Comparison of ENCODE assay signal across 8 mouse cellular contexts in the genomic region with DNA sequence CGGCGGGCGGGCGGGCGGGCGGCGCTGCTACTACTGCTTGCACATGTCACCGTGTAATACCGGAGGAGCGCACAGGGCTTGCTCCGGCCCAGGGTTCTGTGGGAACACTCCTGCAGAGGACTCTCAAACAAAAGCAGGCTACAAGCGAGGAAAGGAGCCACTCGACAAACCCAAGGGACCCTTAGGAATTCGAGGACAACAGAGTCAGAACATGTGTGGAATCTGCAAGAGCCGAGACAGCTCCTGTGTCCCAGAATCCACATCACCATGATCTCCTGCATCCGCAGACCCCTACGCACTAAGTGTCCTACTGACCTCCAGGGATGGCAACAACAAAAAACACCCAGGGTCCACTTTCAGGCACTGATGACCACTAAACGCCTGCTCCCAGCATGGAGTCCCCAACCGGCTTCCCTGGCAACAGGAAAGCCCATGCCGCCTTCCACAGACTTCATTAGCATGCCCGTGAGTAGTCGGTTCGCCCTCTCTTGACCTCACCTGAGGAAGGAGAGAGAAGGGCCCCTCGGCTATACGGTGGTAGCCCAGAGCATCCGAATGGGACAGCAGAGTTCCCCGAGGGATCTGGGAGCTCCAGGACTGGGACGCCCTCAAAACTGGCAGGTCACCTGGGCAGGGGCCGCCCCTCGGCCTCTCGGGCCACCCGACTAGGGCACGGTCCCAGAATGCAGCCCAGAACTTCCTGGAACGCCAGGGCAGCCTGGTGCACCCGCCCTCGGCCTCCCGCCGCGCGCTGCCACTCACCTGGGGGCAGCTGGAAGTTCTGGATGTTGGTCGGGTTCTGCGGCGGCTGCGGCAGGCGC. TPM values are rescaled to one million over a fixed set of nuclear protein-coding genes. Genes with fewer than 3 reads are reported as not detected.
A peak's percentile ranks its signal among the peaks of the same experiment; 100 is the strongest.
DNase-seq lines count a peak whose midpoint lies in the region; ATAC-seq and TF ChIP-seq lines count a peak whose summit lies in the region.

No protein-coding gene starts in this region.

- H3ac ChIP-seq in C2C12 (ENCODE audit: control insufficient read depth, insufficient read length, low read depth) = peak overlapping the region; percentile 68

- no peaks in the 10 kb centered on the region for H3K36me3 ChIP-seq in C2C12 (ENCODE audit: control insufficient read depth, insufficient read depth)
- H3K36me3 ChIP-seq in embryonic facial prominence, embryonic 13.5 days = no peaks in the 10 kb centered on the region
- H3K36me3 ChIP-seq in hindbrain, embryonic 13.5 days = no peaks in the 10 kb centered on the region
- no peaks in the 10 kb centered on the region for H3K36me3 ChIP-seq in midbrain, embryonic 14.5 days (ENCODE audit: control insufficient read depth, insufficient read depth, low read length)

- peaks cover 57% of the 10 kb centered on the region for H3K79me2 ChIP-seq in C2C12 (ENCODE audit: control insufficient read depth, insufficient read depth)

- peak; percentile 29 for DNase-seq in Muller cell, postnatal 12 days (ENCODE audit: inconsistent ontology term)
- DNase-seq in liver = peak; percentile 52
- peak; percentile 35 for DNase-seq in midbrain, embryonic 14.5 days
- DNase-seq in thymus, postnatal 10 days (ENCODE audit: low spot score in 2 of 2) = peak; percentile 37 to 40
- no peak for DNase-seq in ovary, postnatal 10 days (ENCODE audit: low spot score)

- no peak for TF ChIP-seq CTCF in C2C12 (IDR thresholded peaks at IDR 0.05; ENCODE audit: control insufficient read depth, insufficient read depth, insufficient read length)

- no peaks in the 10 kb centered on the region for H3K27me3 ChIP-seq in C2C12 (ENCODE audit: control insufficient read depth, insufficient read depth, insufficient read length)
- H3K27me3 ChIP-seq in embryonic facial prominence, embryonic 13.5 days = no peaks in the 10 kb centered on the region
- no peaks in the 10 kb centered on the region for H3K27me3 ChIP-seq in hindbrain, embryonic 13.5 days
- H3K27me3 ChIP-seq in midbrain, embryonic 14.5 days (ENCODE audit: control insufficient read depth, insufficient read depth, low read length) = no peaks in the 10 kb centered on the region

- H3K4me3 ChIP-seq in C2C12 (ENCODE audit: insufficient read depth, poor library complexity, severe bottlenecking) = peak overlapping the region; percentile 72
- peak overlapping the region; percentile 81 for H3K4me3 ChIP-seq in embryonic facial prominence, embryonic 13.5 days
- peak overlapping the region; percentile 83 for H3K4me3 ChIP-seq in hindbrain, embryonic 13.5 days
- peak overlapping the region; percentile 69 for H3K4me3 ChIP-seq in midbrain, embryonic 14.5 days (replicated peaks; ENCODE audit: low read depth, low read length)

- WGBS in embryonic facial prominence, embryonic 13.5 days = 3% methylated on average over 45 of the region's 45 CpGs
- under 1% methylated on average over 45 of the region's 45 CpGs for WGBS in hindbrain, embryonic 13.5 days
- WGBS in midbrain, embryonic 14.5 days = 2% methylated on average over 45 of the region's 45 CpGs

- no peak for ATAC-seq in embryonic facial prominence, embryonic 13.5 days (ENCODE audit: insufficient number of reproducible peaks, insufficient read depth, low FRiP score, low TSS enrichment, low read depth)
- ATAC-seq in hindbrain, embryonic 13.5 days (ENCODE audit: low FRiP score) = no peak
- ATAC-seq in midbrain, embryonic 14.5 days (ENCODE audit: low FRiP score, low TSS enrichment) = no peak

- no peak overlapping the region for H3K27ac ChIP-seq in embryonic facial prominence, embryonic 13.5 days
- no peak overlapping the region for H3K27ac ChIP-seq in hindbrain, embryonic 13.5 days
- no peak overlapping the region for H3K27ac ChIP-seq in midbrain, embryonic 14.5 days (replicated peaks; ENCODE audit: low read depth, low read length)

- H3K79me3 ChIP-seq in C2C12 (ENCODE audit: low read depth) = peaks cover 53% of the 10 kb centered on the region

- H3K9me3 ChIP-seq in embryonic facial prominence, embryonic 13.5 days = no peaks in the 10 kb centered on the region
- no peaks in the 10 kb centered on the region for H3K9me3 ChIP-seq in hindbrain, embryonic 13.5 days
- H3K9me3 ChIP-seq in midbrain, embryonic 14.5 days (ENCODE audit: control insufficient read depth, low read length) = no peaks in the 10 kb centered on the region

- peak overlapping the region; percentile 79 for H3K9ac ChIP-seq in embryonic facial prominence, embryonic 13.5 days
- peak overlapping the region; percentile 82 for H3K9ac ChIP-seq in hindbrain, embryonic 13.5 days
- peak overlapping the region; percentile 92 for H3K9ac ChIP-seq in midbrain, embryonic 14.5 days (replicated peaks; ENCODE audit: low read length)

- peak overlapping the region; percentile 100 for H3K4me2 ChIP-seq in embryonic facial prominence, embryonic 13.5 days
- H3K4me2 ChIP-seq in hindbrain, embryonic 13.5 days = peak overlapping the region; percentile 100
- H3K4me2 ChIP-seq in midbrain, embryonic 14.5 days (ENCODE audit: low read length) = peak overlapping the region; percentile 99

- H3K4me1 ChIP-seq in embryonic facial prominence, embryonic 13.5 days = peaks cover 49% of the 10 kb centered on the region
- H3K4me1 ChIP-seq in hindbrain, embryonic 13.5 days (replicated peaks) = peaks cover 63% of the 10 kb centered on the region
- peaks cover 39% of the 10 kb centered on the region for H3K4me1 ChIP-seq in midbrain, embryonic 14.5 days (ENCODE audit: control insufficient read depth, insufficient read depth, low read length)

TF ChIP-seq in C2C12, 6 proteins besides CTCF, POLR2A, EP300 and RAD21:
- TF ChIP-seq MYOG (IDR thresholded peaks at IDR 0.05; ENCODE audit: control insufficient read depth, extremely low read depth, insufficient read length) (no peak), FOSL1 (IDR thresholded peaks at IDR 0.05; ENCODE audit: insufficient read depth, low read length, poor library complexity, severe bottlenecking) (no peak), MYOD1 (IDR thresholded peaks at IDR 0.05; ENCODE audit: control insufficient read depth, insufficient read length, low read depth) (no peak), CEBPB (IDR thresholded peaks at IDR 0.05; ENCODE audit: low read depth) (no peak), USF1 (IDR thresholded peaks at IDR 0.05; ENCODE audit: low read depth) (no peak), MAX (IDR thresholded peaks at IDR 0.05) (no peak)

RNA-seq across cellular contexts. Expression of a gene that starts 1.6 kb away (rescaled TPM):
- polyA plus RNA-seq in C2C12 (2012; fragmentation: generic; extraction: Trizol) = 6.9 TPM
- 3.7 and 3.9 TPM in 2 replicates for polyA plus RNA-seq in embryonic facial prominence, embryonic 13.5 days (2015; fragmentation: Nextera tagmentation; extraction: Ambion mirVana)
- polyA plus RNA-seq in hindbrain, embryonic 13.5 days (2015; fragmentation: Nextera tagmentation; extraction: Ambion mirVana) = 3.9 and 4.5 TPM in 2 replicates
- polyA plus RNA-seq in midbrain, embryonic 14.5 days (2014; fragmentation: Nextera tagmentation; extraction: Ambion mirVana) = 5.4 and 5.9 TPM in 2 replicates

RNA-seq across cellular contexts. Expression of a gene that starts 49.9 kb away (rescaled TPM):
- 35.2 TPM for polyA plus RNA-seq in C2C12 (2012; fragmentation: generic; extraction: Trizol)
- polyA plus RNA-seq in embryonic facial prominence, embryonic 13.5 days (2015; fragmentation: Nextera tagmentation; extraction: Ambion mirVana) = 11.1 and 11.4 TPM in 2 replicates
- 22.5 and 23.4 TPM in 2 replicates for polyA plus RNA-seq in hindbrain, embryonic 13.5 days (2015; fragmentation: Nextera tagmentation; extraction: Ambion mirVana)
- 21.2 and 35.9 TPM in 2 replicates for polyA plus RNA-seq in midbrain, embryonic 14.5 days (2014; fragmentation: Nextera tagmentation; extraction: Ambion mirVana)
